Mouse (Mus musculus) liver, adult 2 months (tissue): ENCODE results near the gene Pus10.

Source experiments
- CTCF ChIP-seq: fragments of 200-500 bp; IDR thresholded peaks from 2 replicates; pipeline ENCODE4 v1.5.1; 2011; ENCODE audit warnings: low read depth, low read length, control low read depth
- POLR2A ChIP-seq: fragments of 200-500 bp; IDR thresholded peaks from 2 replicates; pipeline ENCODE4 v1.6.1; 2011; ENCODE audit warnings: low read length, control low read depth; ENCODE audit not compliant: insufficient read depth; ENCODE audit errors: extremely low read depth

GRCm38 (mm10) chr11:23740895-23741294 lies 75.4 kb downstream of the Pus10 start:
- no peak for TF ChIP-seq CTCF
- no peak for TF ChIP-seq POLR2A
